Mouse (Mus musculus): Measurements from ENCODE around the gene Timm17a. TPM values are rescaled to one million over a fixed set of nuclear protein-coding genes. Genes with fewer than 3 reads are reported as not detected.
A peak's percentile ranks its signal among the peaks of the same experiment; 100 is the strongest.

The Timm17a gene
- 350 and 368 TPM in 2 replicates for polyA plus RNA-seq (2016; fragmentation: Nextera tagmentation; extraction: Ambion mirVana)

GRCm38 (mm10) chr1:135313284-135314031 is at the start of gene Timm17a:
Timm17a (minus strand) TSS chr1:135313778.
- peak within 1 kb of the TSS; percentile 88 for H3K27ac ChIP-seq (ENCODE audit: poor library complexity, severe bottlenecking)
- no peaks in the 10 kb centered on the region for H3K27me3 ChIP-seq (replicated peaks)
- ATAC-seq (ENCODE audit: insufficient number of reproducible peaks, low FRiP score), result peak; percentile 97
- H3K9ac ChIP-seq, result peak within 1 kb of the TSS; percentile 99
- H3K4me1 ChIP-seq (replicated peaks), result peaks cover 17% of the 10 kb centered on the region
- H3K4me3 ChIP-seq, result peak within 1 kb of the TSS; percentile 99
- WGBS, result under 1% methylated on average over 51 of the region's 51 CpGs
- H3K9me3 ChIP-seq (replicated peaks), result no peaks in the 10 kb centered on the region
- peaks cover 17% of the 10 kb centered on the region for H3K36me3 ChIP-seq
- H3K4me2 ChIP-seq, result peak within 1 kb of the TSS; percentile 82

GRCm38 (mm10) chr1:135362115-135362514 is 48.5 kb upstream of the Timm17a start:
- Histone ChIP-seq H3K27ac (ENCODE audit: poor library complexity, severe bottlenecking) (no peak overlapping the region), H3K9me3 (replicated peaks) (peaks cover 8% of the 10 kb centered on the region; the same call in 1 of the 2 replicates), H3K27me3 (replicated peaks) (0 out of 2 replicates have a peak, but pooled peaks cover 3% of the 10 kb centered on the region), H3K36me3 (no peaks in the 10 kb centered on the region), H3K4me2 (no peak overlapping the region), H3K9ac (no peak overlapping the region), H3K4me1 (replicated peaks) (peaks cover 25% of the 10 kb centered on the region), H3K4me3 (no peak overlapping the region)
- no peak for ATAC-seq (ENCODE audit: insufficient number of reproducible peaks, low FRiP score)

- Histone ChIP-seq H3K4me1 (replicated peaks) (peaks cover 20% of the 10 kb centered on the region), H3K27ac (ENCODE audit: poor library complexity, severe bottlenecking) (no peak overlapping the region), H3K4me3 (no peak overlapping the region), H3K9ac (no peak overlapping the region), H3K36me3 (no peaks in the 10 kb centered on the region), H3K27me3 (replicated peaks) (0 out of 2 replicates have a peak, but pooled peaks cover 3% of the 10 kb centered on the region), H3K4me2 (no peak overlapping the region), H3K9me3 (replicated peaks) (peaks cover 8% of the 10 kb centered on the region; the same call in 1 of the 2 replicates)
- no peak for ATAC-seq (ENCODE audit: insufficient number of reproducible peaks, low FRiP score)
- WGBS, result 80% methylated on average over 4 of the region's 4 CpGs
These were observed 47.9 kb upstream of the Timm17a start for GRCm38 (mm10) chr1:135361491-135361890.

GRCm38 (mm10) chr1:135359071-135359470 is 45.5 kb upstream of the Timm17a start:
- ATAC-seq (ENCODE audit: insufficient number of reproducible peaks, low FRiP score), result peak; percentile 57
- Histone ChIP-seq H3K36me3 (no peaks in the 10 kb centered on the region), H3K27ac (ENCODE audit: poor library complexity, severe bottlenecking) (no peak overlapping the region), H3K4me3 (no peak overlapping the region), H3K9ac (no peak overlapping the region), H3K9me3 (replicated peaks) (peaks cover 8% of the 10 kb centered on the region; the same call in 1 of the 2 replicates), H3K27me3 (replicated peaks) (no peaks in the 10 kb centered on the region), H3K4me2 (no peak overlapping the region), H3K4me1 (replicated peaks) (peaks cover 20% of the 10 kb centered on the region)
- WGBS, result 24% methylated on average over 2 of the region's 2 CpGs

GRCm38 (mm10) chr1:135351953-135352352 is 38.4 kb upstream of the Timm17a start:
- ATAC-seq (ENCODE audit: insufficient number of reproducible peaks, low FRiP score), result no peak
- WGBS, result 74% methylated on average over 3 of the region's 3 CpGs
- H3K27ac ChIP-seq (ENCODE audit: poor library complexity, severe bottlenecking), result no peak overlapping the region
- no peaks in the 10 kb centered on the region for H3K9me3 ChIP-seq (replicated peaks)
- H3K36me3 ChIP-seq, result no peaks in the 10 kb centered on the region
- H3K4me3 ChIP-seq, result no peak overlapping the region
- H3K27me3 ChIP-seq (replicated peaks), result no peaks in the 10 kb centered on the region
- no peak overlapping the region for H3K9ac ChIP-seq
- peaks cover 14% of the 10 kb centered on the region; the same call in 1 of the 2 replicates for H3K4me1 ChIP-seq (replicated peaks)
- H3K4me2 ChIP-seq, result no peak overlapping the region

GRCm38 (mm10) chr1:135347498-135348169 is 34.1 kb upstream of the Timm17a start:
- Histone ChIP-seq H3K4me2 (no peak overlapping the region), H3K9ac (no peak overlapping the region), H3K9me3 (replicated peaks) (no peaks in the 10 kb centered on the region), H3K4me1 (replicated peaks) (peaks cover 21% of the 10 kb centered on the region; the same call in 1 of the 2 replicates), H3K4me3 (no peak overlapping the region), H3K36me3 (no peaks in the 10 kb centered on the region), H3K27ac (ENCODE audit: poor library complexity, severe bottlenecking) (0 out of 2 replicates have a peak overlapping the region, but pooled peaks have one; percentile 25), H3K27me3 (replicated peaks) (no peaks in the 10 kb centered on the region)
- 34% methylated on average over 4 of the region's 4 CpGs for whole genome bisulfite sequencing
- no peak for ATAC-seq (ENCODE audit: insufficient number of reproducible peaks, low FRiP score)

GRCm38 (mm10) chr1:135346891-135347290 is 33.3 kb upstream of the Timm17a start:
- Histone ChIP-seq H3K27ac (ENCODE audit: poor library complexity, severe bottlenecking) (no peak overlapping the region), H3K4me3 (no peak overlapping the region), H3K9ac (no peak overlapping the region), H3K4me2 (no peak overlapping the region), H3K4me1 (replicated peaks) (peaks cover 21% of the 10 kb centered on the region; the same call in 1 of the 2 replicates), H3K27me3 (replicated peaks) (no peaks in the 10 kb centered on the region), H3K9me3 (replicated peaks) (no peaks in the 10 kb centered on the region), H3K36me3 (no peaks in the 10 kb centered on the region)
- no peak for ATAC-seq (ENCODE audit: insufficient number of reproducible peaks, low FRiP score)
- 58% methylated on average over 3 of the region's 3 CpGs for WGBS

GRCm38 (mm10) chr1:135344026-135344425 is 30.4 kb upstream of the Timm17a start:
- 62% methylated on average over 4 of the region's 4 CpGs for WGBS
- no peaks in the 10 kb centered on the region for H3K9me3 ChIP-seq (replicated peaks)
- H3K4me1 ChIP-seq (replicated peaks), result peaks cover 21% of the 10 kb centered on the region; the same call in 1 of the 2 replicates
- no peak overlapping the region for H3K4me3 ChIP-seq
- H3K36me3 ChIP-seq, result no peaks in the 10 kb centered on the region
- no peaks in the 10 kb centered on the region for H3K27me3 ChIP-seq (replicated peaks)
- H3K9ac ChIP-seq, result no peak overlapping the region
- ATAC-seq (ENCODE audit: insufficient number of reproducible peaks, low FRiP score), result no peak
- no peak overlapping the region for H3K4me2 ChIP-seq
- H3K27ac ChIP-seq (ENCODE audit: poor library complexity, severe bottlenecking), result no peak overlapping the region

GRCm38 (mm10) chr1:135341947-135342346 is 28.4 kb upstream of the Timm17a start:
- peaks cover 7% of the 10 kb centered on the region; the same call in 1 of the 2 replicates for H3K4me1 ChIP-seq (replicated peaks)
- 81% methylated on average over 8 of the region's 8 CpGs for WGBS
- H3K4me3 ChIP-seq, result no peak overlapping the region
- no peak overlapping the region for H3K9ac ChIP-seq
- H3K27me3 ChIP-seq (replicated peaks), result no peaks in the 10 kb centered on the region
- H3K9me3 ChIP-seq (replicated peaks), result no peaks in the 10 kb centered on the region
- ATAC-seq (ENCODE audit: insufficient number of reproducible peaks, low FRiP score), result no peak
- H3K4me2 ChIP-seq, result no peak overlapping the region
- no peak overlapping the region for H3K27ac ChIP-seq (ENCODE audit: poor library complexity, severe bottlenecking)
- no peaks in the 10 kb centered on the region for H3K36me3 ChIP-seq

GRCm38 (mm10) chr1:135330578-135330977 is 17.0 kb upstream of the Timm17a start:
- H3K4me3 ChIP-seq, result no peak overlapping the region
- 0 out of 2 replicates have a peak, but pooled peaks cover 5% of the 10 kb centered on the region for H3K27me3 ChIP-seq (replicated peaks)
- no peaks in the 10 kb centered on the region for H3K9me3 ChIP-seq (replicated peaks)
- H3K9ac ChIP-seq, result no peak overlapping the region
- H3K4me2 ChIP-seq, result no peak overlapping the region
- H3K27ac ChIP-seq (ENCODE audit: poor library complexity, severe bottlenecking), result no peak overlapping the region
- peaks cover 27% of the 10 kb centered on the region for H3K4me1 ChIP-seq (replicated peaks)
- ATAC-seq (ENCODE audit: insufficient number of reproducible peaks, low FRiP score), result no peak
- WGBS, result 49% methylated on average over 6 of the region's 6 CpGs
- H3K36me3 ChIP-seq, result no peaks in the 10 kb centered on the region

- WGBS, result 69% methylated on average over 5 of the region's 5 CpGs
- no peak overlapping the region for H3K4me2 ChIP-seq
- no peak overlapping the region for H3K27ac ChIP-seq (ENCODE audit: poor library complexity, severe bottlenecking)
- H3K4me3 ChIP-seq, result no peak overlapping the region
- H3K27me3 ChIP-seq (replicated peaks), result 0 out of 2 replicates have a peak, but pooled peaks cover 9% of the 10 kb centered on the region
- no peak for ATAC-seq (ENCODE audit: insufficient number of reproducible peaks, low FRiP score)
- H3K9me3 ChIP-seq (replicated peaks), result no peaks in the 10 kb centered on the region
- peaks cover 26% of the 10 kb centered on the region for H3K4me1 ChIP-seq (replicated peaks)
- no peak overlapping the region for H3K9ac ChIP-seq
- no peaks in the 10 kb centered on the region for H3K36me3 ChIP-seq
These were observed 14.8 kb upstream of the Timm17a start for GRCm38 (mm10) chr1:135328368-135328767.
